Mouse (Mus musculus) layer of hippocampus, postnatal 25 days (tissue): ENCODE measurements around the gene Olfr487. TPM values are rescaled to one million over a fixed set of nuclear protein-coding genes. Genes with fewer than 3 reads are reported as not detected.
"Not testable (repeated sequence)": the region's sequence is repeated elsewhere in the genome, so short reads cannot be mapped to it uniquely, and the experiment has no call there.

Source experiments
- DNase-seq, 2 experiments: peaks; one replicate each; pipeline ENCODE4 v3.0.0; 2022; ENCODE audit warnings: mixed read lengths in 2 of 2, low spot score in 1 of 2; ENCODE audit errors: extremely low spot score in 1 of 2
- total RNA-seq, 2 experiments: library from RNA; stranded (reverse); gene quantifications; 2 replicates each; pipeline ENCODE4 v1.2.3; 2021

Gene Olfr487
- total RNA-seq, result not detected

DNA sequence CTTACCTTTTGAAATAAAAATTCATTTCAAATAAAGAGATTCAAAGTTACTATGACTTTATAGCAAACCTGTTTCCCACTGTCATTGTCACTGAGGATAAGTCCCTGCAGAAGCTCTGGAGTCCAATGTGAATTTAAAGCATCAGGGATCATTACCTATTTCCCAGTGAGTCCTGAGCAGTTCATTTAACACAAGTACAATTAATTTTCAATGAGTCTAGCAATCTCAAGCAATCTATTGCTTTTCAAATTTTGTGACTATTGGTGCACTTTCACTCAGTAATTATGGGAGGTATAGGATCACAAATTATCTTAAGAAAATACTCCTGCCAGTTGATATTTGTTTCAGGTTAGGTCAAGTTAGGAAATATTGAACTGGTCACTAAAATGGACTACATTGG lies at the start of gene Olfr487:
Olfr487 (minus strand) TSS at position 101 of the 400 bp plus-strand sequence.
- not testable (repeated sequence) for DNase-seq

DNA sequence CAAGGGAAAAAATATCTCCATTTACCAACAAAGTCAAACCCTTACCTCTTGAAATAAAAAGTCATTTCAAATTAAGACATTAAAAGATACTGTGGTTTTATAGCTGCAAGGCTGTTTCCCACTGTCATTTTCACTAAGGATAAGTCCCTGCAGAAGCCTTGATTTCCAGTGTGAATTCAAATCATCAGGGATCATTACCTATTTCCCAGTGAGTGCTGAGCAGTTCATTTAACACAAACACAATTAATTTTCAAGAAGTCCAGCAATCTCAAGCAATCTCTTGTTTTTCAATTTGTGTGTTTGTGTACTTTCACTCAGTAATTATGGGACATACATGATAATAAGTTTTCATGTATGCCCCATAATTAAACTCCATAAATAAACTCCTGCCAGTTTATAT lies 43.8 kb upstream of the Olfr487 start, which contains the start of gene Olfr488:
Olfr488 (minus strand) TSS at position 101 of the 400 bp plus-strand sequence.
- DNase-seq, result no peak

DNA sequence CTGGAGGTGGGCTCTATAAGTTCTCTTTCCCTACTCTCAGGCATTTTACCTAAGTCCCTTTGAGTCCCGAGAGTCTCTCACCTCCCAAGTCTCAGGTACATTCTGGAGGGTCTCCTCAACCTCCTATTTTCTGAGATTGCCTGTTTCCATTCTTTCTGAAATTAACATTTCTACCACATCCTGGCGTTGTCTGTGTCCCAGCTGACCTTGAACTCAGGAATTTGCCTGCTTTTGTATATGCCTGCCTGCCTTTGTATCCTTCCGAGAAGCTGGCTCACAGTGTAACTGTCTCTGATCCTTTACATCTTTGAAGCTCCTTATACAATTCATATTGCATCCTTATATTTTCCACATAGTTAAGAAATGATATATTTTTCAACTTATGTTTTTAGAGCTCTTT lies 19.1 kb upstream of the Olfr487 start:
- no peak for DNase-seq

DNA sequence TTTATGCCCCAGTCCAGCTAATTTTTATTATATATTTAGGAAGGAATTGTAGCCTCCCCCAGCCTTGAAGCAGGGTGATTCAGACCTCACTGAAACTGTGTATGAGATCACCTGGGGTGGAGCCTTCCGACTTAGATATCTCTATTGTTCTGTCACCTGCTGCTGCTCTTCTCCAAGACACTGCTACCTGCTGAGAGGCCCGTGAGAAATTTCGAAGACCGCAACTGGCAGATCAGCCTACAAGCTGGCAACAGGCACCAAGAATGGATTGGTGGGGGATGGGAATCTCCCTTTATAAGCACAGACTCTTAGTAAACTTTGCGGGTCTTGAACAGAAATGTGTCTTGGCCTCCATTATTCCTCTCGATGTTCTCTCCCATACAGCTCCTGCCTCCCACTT lies 17.5 kb downstream of the Olfr487 start:
- no peak for DNase-seq

DNA sequence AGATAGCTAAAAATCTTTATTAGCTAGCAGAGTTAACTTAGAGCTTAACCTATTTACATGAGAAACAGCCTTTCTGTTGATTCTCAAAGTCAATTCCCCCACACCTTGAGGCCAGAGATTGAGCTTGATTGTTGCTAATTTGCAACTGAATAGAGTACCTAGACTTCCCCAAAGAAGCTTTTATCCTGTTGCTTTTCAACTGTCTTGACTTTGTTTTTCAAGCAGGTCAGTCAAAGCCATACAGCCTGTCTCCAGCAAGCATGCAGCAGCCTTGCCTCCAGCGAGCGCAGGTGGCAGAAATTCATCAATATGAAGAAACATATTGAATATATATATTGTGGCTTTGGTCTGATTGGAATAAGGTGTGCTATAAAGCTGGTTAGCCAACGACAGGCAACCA lies 18.1 kb downstream of the Olfr487 start:
- not testable (repeated sequence) for DNase-seq

DNA sequence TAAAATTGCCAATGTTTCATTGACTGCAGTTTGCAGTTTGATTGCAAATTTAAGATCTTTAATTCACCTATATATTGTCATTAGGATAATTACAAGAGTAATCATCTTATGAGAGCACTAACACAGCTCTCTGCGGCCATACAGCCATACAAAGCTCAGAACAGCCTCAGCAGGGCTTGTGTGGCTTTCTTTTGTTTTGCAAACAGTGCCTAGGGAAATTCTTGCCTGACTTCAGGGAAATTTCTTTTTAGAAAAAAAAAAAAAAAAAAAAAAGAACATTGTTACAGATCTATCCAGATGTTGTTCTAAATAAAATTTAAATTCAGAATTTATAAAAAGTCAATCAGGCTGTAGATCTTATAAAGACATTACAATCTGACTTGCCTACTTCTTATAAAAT lies 21.7 kb downstream of the Olfr487 start:
- not testable (repeated sequence) for DNase-seq

DNA sequence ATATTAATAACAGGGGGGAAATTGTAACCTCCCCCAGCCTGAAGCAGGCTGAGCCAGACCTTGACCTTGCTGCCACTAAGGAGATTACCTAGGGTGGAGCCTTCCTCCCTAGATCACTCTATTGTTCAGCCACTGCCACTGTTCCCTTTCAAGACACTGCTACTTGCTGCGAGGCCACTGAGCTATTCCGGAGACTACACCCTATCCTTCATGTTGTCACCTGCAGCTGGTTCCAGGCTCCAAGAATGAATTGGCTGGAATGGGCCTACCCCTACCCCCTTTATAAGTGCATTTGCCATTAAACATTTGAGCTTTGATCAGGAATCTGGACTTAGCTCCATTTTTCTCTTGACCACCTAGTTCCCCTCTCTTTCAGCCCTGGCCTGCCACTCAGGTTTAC lies 23.2 kb downstream of the Olfr487 start:
- not testable (repeated sequence) for DNase-seq

DNA sequence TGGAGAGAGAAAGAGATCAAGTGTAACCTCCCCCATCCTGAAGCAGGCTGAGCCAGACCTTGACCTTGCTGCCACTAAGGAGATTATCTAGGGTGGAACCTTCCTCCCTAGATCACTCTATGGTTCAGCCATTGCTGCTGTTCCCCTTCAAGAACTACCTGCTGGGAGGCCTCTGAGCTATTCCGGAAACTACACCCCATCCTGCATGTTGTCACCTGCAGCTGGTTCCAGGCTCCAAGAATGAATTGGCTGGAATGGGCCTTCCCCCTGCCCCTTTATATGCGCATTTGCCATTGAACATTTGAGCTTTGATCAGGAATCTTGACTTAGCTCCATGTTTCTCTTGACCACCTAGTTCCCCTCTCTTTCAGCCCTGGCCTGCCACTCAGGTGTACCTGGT lies 29.2 kb downstream of the Olfr487 start:
- DNase-seq, result not testable (repeated sequence)

DNA sequence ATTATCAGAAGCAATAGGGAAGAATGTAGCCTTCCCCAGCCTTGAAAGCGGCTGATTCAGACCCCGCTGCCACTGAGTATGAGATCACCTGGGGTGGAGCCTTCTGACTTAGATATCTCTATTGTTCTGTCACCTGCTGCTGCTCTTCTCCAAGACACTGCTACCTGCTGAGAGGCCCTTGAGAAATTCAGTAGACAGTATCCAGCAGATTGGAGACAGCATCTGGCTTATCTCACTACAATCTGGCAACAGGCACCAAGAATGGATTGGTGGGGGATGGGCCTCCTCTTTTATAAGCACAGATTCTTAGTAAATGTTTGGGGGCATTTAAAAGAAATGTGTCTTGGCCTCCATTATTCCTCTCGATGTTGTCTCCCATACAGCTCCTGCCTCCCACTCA lies 30.0 kb downstream of the Olfr487 start:
- not testable (repeated sequence) for DNase-seq

DNA sequence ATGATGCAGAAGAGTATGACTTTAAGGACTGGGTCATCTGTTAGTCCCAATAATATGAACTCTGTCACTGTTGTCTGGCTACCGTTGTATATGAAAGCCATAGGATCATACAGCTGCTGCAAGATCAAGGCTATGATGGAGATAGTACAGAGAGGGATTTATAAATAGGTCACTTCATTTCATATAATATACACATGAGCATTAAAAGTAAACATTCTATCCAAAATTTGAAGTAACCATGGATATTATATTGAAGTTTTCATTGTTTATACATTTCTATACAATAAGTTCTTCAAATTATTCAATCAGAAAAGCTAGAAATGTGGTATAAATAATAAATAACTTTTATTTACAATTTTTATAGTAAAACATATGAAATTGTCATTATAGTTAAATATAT lies 41.8 kb downstream of the Olfr487 start, which contains the start of gene Olfr486:
Olfr486 (minus strand) TSS at position 101 of the 400 bp plus-strand sequence.
- not testable (repeated sequence) for DNase-seq

DNA sequence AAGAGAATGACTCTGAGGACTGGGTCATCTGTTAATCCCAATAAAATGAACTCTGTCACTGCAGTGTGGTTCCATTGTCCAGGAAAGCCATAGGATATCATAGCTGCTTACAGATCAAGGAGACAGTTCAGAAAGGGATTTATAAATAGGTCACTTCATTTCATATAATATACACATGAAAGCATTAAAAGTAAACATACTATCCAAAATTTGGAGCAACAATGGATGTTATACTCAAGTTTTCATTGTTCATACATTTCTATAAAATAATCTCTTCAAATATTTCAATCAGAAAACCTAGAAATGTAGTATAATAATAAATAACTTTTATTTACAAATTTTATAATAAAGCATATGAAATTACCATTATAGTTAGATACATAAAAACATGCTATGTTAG lies 54.7 kb downstream of the Olfr487 start, which contains the start of gene Olfr485:
Olfr485 (minus strand) TSS at position 101 of the 400 bp plus-strand sequence.
- DNase-seq, result no peak

Other genes with a start within 250 kb of the Olfr487 start
- gene Olfr476, start 249.8 kb downstream of the Olfr487 start, total RNA-seq, result not detected
- not detected for gene Olfr477, start 227.9 kb downstream of the Olfr487 start, total RNA-seq
- not detected for gene Olfr478, start 180.6 kb downstream of the Olfr487 start, total RNA-seq
- not detected for gene Olfr479, start 163.9 kb downstream of the Olfr487 start, total RNA-seq
- not detected for gene Olfr480, start 147.3 kb downstream of the Olfr487 start, total RNA-seq
- not detected for gene Olfr481, start 134.8 kb downstream of the Olfr487 start, total RNA-seq
- 1 to 10 TPM; 1.6 to 1.8 TPM for gene Olfr482, start 117.0 kb downstream of the Olfr487 start, total RNA-seq
- gene Olfr483, start 113.8 kb downstream of the Olfr487 start, total RNA-seq, result not detected
- gene Olfr484, start 87.2 kb downstream of the Olfr487 start, total RNA-seq, result not detected
- gene Olfr485, start 54.8 kb downstream of the Olfr487 start, total RNA-seq, result not detected
- not detected for gene Olfr486, start 41.9 kb downstream of the Olfr487 start, total RNA-seq
- not detected for gene Olfr488, start 43.7 kb upstream of the Olfr487 start, total RNA-seq
- not detected for gene Olfr490, start 74.3 kb upstream of the Olfr487 start, total RNA-seq
- gene Olfr491, start 98.8 kb upstream of the Olfr487 start, total RNA-seq, result not detected
- not detected for gene Olfr492, start 109.0 kb upstream of the Olfr487 start, total RNA-seq
- gene Olfr493, start 132.3 kb upstream of the Olfr487 start, total RNA-seq, result not detected
- gene Olfr494, start 150.7 kb upstream of the Olfr487 start, total RNA-seq, result not detected
- gene Olfr495, start 178.5 kb upstream of the Olfr487 start, total RNA-seq, result not detected
- not detected for gene Olfr497, start 205.8 kb upstream of the Olfr487 start, total RNA-seq